Mouse (Mus musculus) MEL (cell line): ENCODE results near the gene Lamc3. TPM values are rescaled to one million over a fixed set of nuclear protein-coding genes. Genes with fewer than 3 reads are reported as not detected.

Experiments
- DNase-seq: peaks from one replicate; pipeline ENCODE4 v3.0.0; 2011; ENCODE audit warnings: low read depth, low spot score
- H3K27ac ChIP-seq: 2 replicates; pipeline ENCODE4 v1.5.1; 2012; ENCODE audit warnings: low read depth, mild to moderate bottlenecking, control low read depth, low read length, moderate library complexity; ENCODE audit not compliant: control insufficient read depth
- H3K27me3 ChIP-seq, 2 experiments: fragments of 150-350 bp in 1 of 2; sonication (generic) in 1 of 2; 2 replicates each; pipeline ENCODE4 v1.6.1; 2012; ENCODE audit warnings: low read length in 2 of 2, mild to moderate bottlenecking in 2 of 2, improper control_type of control experiment in 1 of 2, moderate library complexity in 1 of 2; ENCODE audit not compliant: insufficient read depth in 2 of 2, control insufficient read depth in 1 of 2
- H3K36me3 ChIP-seq, 2 experiments: 2 replicates each; pipeline ENCODE4 v1.6.1; 2012 to 2014; ENCODE audit warnings: low read length in 2 of 2, improper control_type of control experiment in 1 of 2, inconsistent platforms in 1 of 2, mild to moderate bottlenecking in 1 of 2; ENCODE audit not compliant: insufficient read depth in 2 of 2, control insufficient read depth in 1 of 2
- H3K4me1 ChIP-seq, 2 experiments: fragments of 150-350 bp in 1 of 2; sonication (generic) in 1 of 2; 2 replicates each; pipeline ENCODE4 v1.6.1; 2012; ENCODE audit warnings: low read length in 2 of 2, improper control_type of control experiment in 1 of 2, mild to moderate bottlenecking in 1 of 2; ENCODE audit not compliant: insufficient read depth in 2 of 2, control insufficient read depth in 1 of 2
- H3K4me3 ChIP-seq, 2 experiments: fragments of 150-350 bp in 1 of 2; sonication (generic) in 1 of 2; 2 replicates each; pipeline ENCODE4 v1.5.1; 2012; ENCODE audit warnings: low read depth in 2 of 2, low read length in 2 of 2, mild to moderate bottlenecking in 2 of 2, moderate library complexity in 2 of 2, control low read depth in 1 of 2, improper control_type of control experiment in 1 of 2; ENCODE audit not compliant: control insufficient read depth in 1 of 2, insufficient read depth in 1 of 2
- H3K79me2 ChIP-seq: 2 replicates; pipeline ENCODE4 v1.6.1; 2012; ENCODE audit warnings: mild to moderate bottlenecking, low read length, moderate library complexity; ENCODE audit not compliant: control insufficient read depth, poor library complexity, insufficient read depth
- H3K9ac ChIP-seq: 2 replicates; pipeline ENCODE4 v1.6.1; 2012; ENCODE audit warnings: low read depth, mild to moderate bottlenecking, control low read depth, low read length, moderate library complexity; ENCODE audit not compliant: control insufficient read depth, poor library complexity, severe bottlenecking
- H3K9me3 ChIP-seq: fragments of 150-350 bp; sonication (generic); replicated peaks from 2 replicates; pipeline ENCODE4 v1.6.1; 2012; ENCODE audit warnings: mild to moderate bottlenecking, low read length, improper control_type of control experiment, moderate library complexity; ENCODE audit not compliant: insufficient read depth
- MAZ ChIP-seq: IDR thresholded peaks from 2 replicates; pipeline ENCODE4 v1.6.1; 2012; ENCODE audit warnings: low read depth, mild to moderate bottlenecking, inconsistent platforms, low read length, improper control_type of control experiment
- MYC ChIP-seq: IDR thresholded peaks from 2 replicates; pipeline ENCODE4 v1.6.1; 2011; ENCODE audit warnings: low read depth, mild to moderate bottlenecking, low read length, improper control_type of control experiment, moderate library complexity
- NRF1 ChIP-seq: IDR thresholded peaks from 2 replicates; pipeline ENCODE4 v1.6.1; 2014; ENCODE audit warnings: low read depth, mild to moderate bottlenecking, inconsistent platforms, low read length, improper control_type of control experiment, moderate library complexity; ENCODE audit not compliant: poor library complexity, insufficient read depth, severe bottlenecking
- RAD21 ChIP-seq: IDR thresholded peaks from 2 replicates; pipeline ENCODE4 v1.6.1; 2011; ENCODE audit warnings: mild to moderate bottlenecking, low read depth, low read length, improper control_type of control experiment
- TBP ChIP-seq: IDR thresholded peaks from 2 replicates; pipeline ENCODE4 v1.8.0; 2011; ENCODE audit warnings: low read depth, low read length, improper control_type of control experiment
- polyA plus RNA-seq, 2 experiments: library from polyadenylated mRNA; stranded (reverse) in 1 of 2; unstranded in 1 of 2; fragments of >175 nt in 1 of 2; fragments of >200 nt in 1 of 2; gene quantifications; 2 replicates each; pipeline versions ENCODE4 v1.2.1 to v1.2.4; 2012; ENCODE audit warnings: low replicate concordance in 2 of 2, low read depth in 1 of 2; ENCODE audit not compliant: insufficient read length in 2 of 2, insufficient read depth in 1 of 2, missing spikeins in 1 of 2
- total RNA-seq: library from RNA; depleted of rRNA; stranded (reverse); fragments of 300-350 nt; gene quantifications from 2 replicates; pipeline ENCODE4 v1.2.3, GENCODE M21; 2012; rRNA removed

Gene Lamc3
- total and polyA plus RNA-seq, 3 experiments, result not detected

DNA sequence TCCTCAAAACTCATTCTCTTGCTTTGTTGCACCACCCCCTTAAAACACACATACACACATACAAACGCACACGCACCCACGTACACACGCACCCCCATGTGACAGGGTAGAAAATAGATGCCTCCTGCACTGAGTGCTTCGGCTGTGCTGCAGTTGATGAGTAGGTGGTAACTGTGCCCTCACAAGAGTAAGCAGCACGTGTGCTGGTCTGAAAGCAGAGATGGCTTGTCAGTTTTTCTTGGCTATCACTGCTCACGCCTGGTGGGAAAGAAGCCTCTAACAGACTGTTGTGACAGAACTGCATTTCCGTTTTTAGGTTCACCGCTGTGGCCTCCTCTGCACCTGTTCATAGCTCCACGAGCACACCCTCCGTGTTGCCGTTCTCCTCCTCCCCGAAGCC is 109.0 kb downstream of the Lamc3 start:
- Histone ChIP-seq H3K79me2 (no peaks in the 10 kb centered on the region), H3K9ac (no peak overlapping the region), H3K36me3 (peaks cover 0 to 34% of the 10 kb centered on the region in 2 experiments; a peak in 2 of 4 replicates), H3K27me3 (no peaks in the 10 kb centered on the region), H3K27ac (no peak overlapping the region), H3K4me3 (no peak overlapping the region), H3K9me3 (no peaks in the 10 kb centered on the region), H3K4me1 (no peaks in the 10 kb centered on the region)
- TF ChIP-seq TBP (no peak), MYC (no peak), MAZ (no peak), NRF1 (no peak), RAD21 (no peak)
- DNase-seq, result no peak

Other genes with a start within 250 kb of the Lamc3 start
- gene Prdm12, start 247.3 kb upstream of the Lamc3 start, total RNA-seq, result not detected in 2 replicates
- not detected for gene Prdm12, start 247.3 kb upstream of the Lamc3 start, polyA plus RNA-seq
- 138 and 172 TPM in 2 replicates for gene Exosc2, start 216.6 kb upstream of the Lamc3 start, total RNA-seq
- gene Exosc2, start 216.6 kb upstream of the Lamc3 start, polyA plus RNA-seq, result 100 to 1,000 TPM; 128 to 219 TPM
- 19.8 and 21.3 TPM in 2 replicates for gene Abl1, start 198.9 kb upstream of the Lamc3 start, total RNA-seq
- gene Abl1, start 198.9 kb upstream of the Lamc3 start, polyA plus RNA-seq, result 10 to 100 TPM in 1 of 2 experiments, not detected in 1; 47.1 TPM
- not detected in 2 replicates for gene Qrfp, start 76.7 kb upstream of the Lamc3 start, total RNA-seq
- under 1 TPM in 1 of 2 experiments, not detected in 1; 0.13 TPM for gene Qrfp, start 76.7 kb upstream of the Lamc3 start, polyA plus RNA-seq
- not detected in 2 replicates for gene Fibcd1, start 41.3 kb upstream of the Lamc3 start, total RNA-seq
- gene Fibcd1, start 41.3 kb upstream of the Lamc3 start, polyA plus RNA-seq, result not detected
- gene Aif1l, start 62.8 kb downstream of the Lamc3 start, total RNA-seq, result 0.16 and 0.69 TPM in 2 replicates
- 1 to 10 TPM in 1 of 2 experiments, not detected in 1; 1.9 TPM for gene Aif1l, start 62.8 kb downstream of the Lamc3 start, polyA plus RNA-seq
- gene Nup214, start 87.1 kb downstream of the Lamc3 start, total RNA-seq, result 60.9 and 71.4 TPM in 2 replicates
- 100 to 1,000 TPM in 1 of 2 experiments, 10 to 100 TPM in 1; 78.6 to 163 TPM for gene Nup214, start 87.1 kb downstream of the Lamc3 start, polyA plus RNA-seq
- gene Fam78a, start 197.6 kb downstream of the Lamc3 start, total RNA-seq, result 10.7 and 16.0 TPM in 2 replicates
- 10 to 100 TPM in 1 of 2 experiments, not detected in 1; 17.4 TPM for gene Fam78a, start 197.6 kb downstream of the Lamc3 start, polyA plus RNA-seq
- gene Plpp7, start 208.2 kb downstream of the Lamc3 start, total RNA-seq, result 7.3 and 7.6 TPM in 2 replicates
- gene Plpp7, start 208.2 kb downstream of the Lamc3 start, polyA plus RNA-seq, result 10 to 100 TPM in 1 of 2 experiments, not detected in 1; 15.1 TPM